Mouse (Mus musculus) kidney, postnatal 14 days (tissue): ENCODE data around the gene Capn10.

ENCODE experiments used
- DNase-seq: peaks from one replicate; pipeline ENCODE4 v3.0.0; 2022; ENCODE audit warnings: mixed read lengths

Gene Capn10

DNA sequence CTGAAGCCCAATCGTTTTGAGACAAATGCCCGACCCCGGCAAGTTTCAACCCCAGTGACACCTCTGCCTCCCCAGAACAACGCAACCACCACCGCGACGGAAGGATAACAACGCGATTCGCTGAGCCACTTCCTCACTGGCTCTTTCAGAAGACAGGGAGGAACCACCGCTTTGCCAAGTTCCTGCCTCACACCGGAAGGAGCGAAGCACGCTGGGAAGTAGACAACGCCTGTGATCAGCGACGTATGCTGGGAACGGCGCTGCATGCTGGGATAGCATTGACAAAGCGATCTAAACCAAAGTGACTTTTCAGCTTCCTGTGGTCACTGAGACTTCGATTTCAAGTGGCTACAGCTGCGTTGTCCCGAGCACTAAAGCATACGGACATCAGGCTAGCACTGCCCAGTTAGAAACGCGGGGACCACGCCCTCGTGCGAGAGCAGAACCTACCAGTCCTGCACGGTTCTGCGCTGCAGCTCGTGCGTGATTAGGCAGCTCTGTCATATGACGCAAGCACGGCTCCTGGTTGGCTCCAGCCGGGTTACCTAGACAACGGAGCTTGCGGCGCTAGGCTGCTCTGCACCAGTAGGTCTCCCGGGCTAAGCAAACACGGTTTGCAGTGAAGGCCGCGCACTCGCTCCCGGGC, at the start of gene Capn10:
TSS of gene Capn10 (plus strand) at position 195 of the 646 bp plus-strand sequence.
- peak; percentile 96 for DNase-seq

GRCm38 (mm10) chr1:92888901-92889655, 45.1 kb upstream of the Capn10 start:
- no peak for DNase-seq

DNA sequence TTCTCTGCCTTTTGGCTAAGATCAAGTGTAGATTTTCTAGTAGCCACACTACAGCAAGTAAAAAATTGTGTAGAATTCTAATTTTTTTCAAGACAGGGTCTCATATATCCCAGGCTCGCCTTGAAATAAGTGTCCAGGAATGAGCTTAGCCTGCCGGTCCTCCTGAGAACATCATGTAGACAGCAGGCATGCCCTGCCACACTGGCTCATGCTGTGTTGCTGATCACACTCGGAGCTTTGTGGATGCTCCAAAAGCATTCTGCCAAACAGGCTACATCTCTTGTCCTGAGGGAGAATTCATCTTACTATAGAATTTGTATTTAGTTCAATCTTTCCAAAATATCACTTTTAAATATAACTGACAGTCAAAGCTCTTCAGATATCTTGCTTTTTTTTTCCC, 41.4 kb upstream of the Capn10 start:
- no peak for DNase-seq

DNA sequence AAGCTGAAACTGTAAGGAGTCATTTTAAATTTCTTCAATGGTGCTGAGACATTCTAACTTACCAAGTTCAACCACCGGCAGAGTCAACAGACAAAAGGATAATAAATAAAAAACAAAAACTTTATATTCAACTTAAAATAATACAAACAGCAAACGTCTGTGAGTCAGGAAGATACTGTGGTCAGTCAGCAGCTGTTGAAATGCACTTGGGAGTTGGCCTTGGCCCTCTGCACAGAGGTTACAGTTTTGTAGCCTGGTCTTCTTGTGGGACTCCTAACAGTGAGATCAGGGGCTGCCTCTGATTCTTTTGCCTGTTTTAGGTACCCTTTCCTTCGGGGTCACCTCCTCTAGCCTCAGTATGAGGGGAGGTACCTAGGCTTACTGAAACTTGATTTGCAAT, 40.3 kb upstream of the Capn10 start:
- no peak for DNase-seq

GRCm38 (mm10) chr1:92895089-92895488, 39.1 kb upstream of the Capn10 start:
- peak; percentile 80 for DNase-seq

DNA sequence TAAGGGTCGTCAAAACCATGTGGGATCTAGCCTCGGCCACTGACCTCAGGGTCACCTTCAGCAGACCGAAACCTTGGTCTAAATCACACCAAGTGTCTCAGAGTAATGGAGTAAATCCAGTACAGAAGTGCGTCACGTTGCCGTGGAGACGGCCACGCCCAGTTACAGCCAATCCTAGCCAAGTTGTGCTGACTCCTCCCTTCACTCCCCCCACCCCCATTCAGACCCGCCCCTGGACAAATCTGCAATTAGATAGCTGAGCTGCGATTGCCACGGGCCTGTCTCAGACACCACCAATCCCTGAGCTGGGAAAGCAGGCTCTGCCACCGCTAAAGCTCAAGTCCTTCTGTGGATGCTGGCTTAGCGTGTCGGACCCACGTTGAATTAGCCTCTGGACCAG, 31.4 kb upstream of the Capn10 start, which contains the start of gene Ankmy1:
TSS of gene Ankmy1 (minus strand) at position 121 of the 400 bp plus-strand sequence.
- peak; percentile 80 for DNase-seq

- DNase-seq = no peak
Measured at GRCm38 (mm10) chr1:92903627-92904026, 30.5 kb upstream of the Capn10 start.

DNA sequence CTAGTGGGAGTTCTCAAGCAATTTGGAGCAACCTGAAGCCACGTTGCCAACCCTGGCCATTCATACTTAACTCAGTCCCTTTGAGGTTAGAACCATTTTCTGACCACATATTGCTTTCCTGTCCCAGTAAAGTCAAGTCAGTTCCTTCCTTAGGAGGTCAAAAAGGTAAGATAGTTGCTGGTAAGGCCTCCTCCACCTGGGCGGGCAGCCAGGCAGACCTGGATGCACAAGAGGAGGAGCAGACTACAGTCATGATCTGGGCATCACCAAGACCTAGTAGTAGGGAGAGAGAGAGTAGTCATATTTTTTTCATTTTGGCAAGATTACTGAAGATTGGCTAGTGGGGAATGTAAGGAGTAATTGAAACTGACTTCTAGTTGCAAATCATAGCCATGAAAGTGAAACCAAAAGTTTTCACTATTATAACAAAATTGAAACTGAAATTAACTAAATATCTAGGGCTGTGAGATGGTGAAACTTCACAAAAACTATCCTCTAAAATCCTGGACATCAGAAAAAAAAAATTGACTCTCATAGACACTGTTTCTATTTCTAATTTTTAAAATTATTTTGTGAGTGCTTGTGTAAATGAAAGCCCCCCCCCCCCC, 28.4 kb upstream of the Capn10 start:
- no peak for DNase-seq

DNA sequence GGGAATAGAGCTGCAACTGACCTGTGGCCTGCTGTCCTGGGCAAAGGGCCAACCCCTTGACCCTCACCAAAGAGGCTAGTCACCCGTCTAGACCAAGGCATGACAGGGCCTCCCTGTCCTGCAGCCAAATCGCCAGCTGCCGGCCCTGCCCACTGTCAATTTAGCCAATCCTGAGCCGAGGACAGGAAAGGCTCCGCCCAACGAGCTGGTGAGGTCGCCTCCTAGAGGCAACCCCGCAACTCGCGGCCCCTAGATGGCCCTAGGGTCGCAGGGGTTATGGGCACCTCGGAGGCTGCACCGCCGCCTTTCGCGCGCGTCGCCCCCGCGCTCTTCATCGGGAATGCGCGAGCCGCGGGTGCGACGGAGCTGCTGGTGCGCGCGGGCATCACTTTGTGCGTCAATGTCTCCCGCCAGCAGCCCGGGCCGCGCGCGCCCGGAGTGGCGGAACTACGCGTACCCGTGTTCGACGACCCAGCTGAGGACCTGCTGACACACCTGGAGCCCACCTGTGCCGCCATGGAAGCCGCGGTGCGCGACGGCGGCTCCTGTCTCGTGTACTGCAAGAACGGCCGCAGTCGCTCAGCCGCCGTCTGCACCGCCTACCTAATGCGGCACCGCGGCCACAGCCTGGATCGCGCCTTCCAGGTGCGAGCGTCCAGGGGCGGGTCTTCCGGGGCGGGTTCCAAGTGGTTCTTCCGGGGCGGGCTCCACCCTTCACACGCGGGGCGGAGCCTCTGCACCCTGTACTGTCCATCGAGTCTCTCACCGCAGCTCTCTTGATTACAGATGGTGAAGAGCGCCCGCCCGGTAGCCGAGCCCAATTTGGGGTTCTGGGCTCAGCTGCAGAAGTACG, 27.2 kb upstream of the Capn10 start, which contains the start of gene Dusp28:
TSS of gene Dusp28 (plus strand) at position 203 of the 853 bp plus-strand sequence.
- DNase-seq = peak; percentile 95

GRCm38 (mm10) chr1:92907632-92908360, 26.4 kb upstream of the Capn10 start:
- DNase-seq = no peak

DNA sequence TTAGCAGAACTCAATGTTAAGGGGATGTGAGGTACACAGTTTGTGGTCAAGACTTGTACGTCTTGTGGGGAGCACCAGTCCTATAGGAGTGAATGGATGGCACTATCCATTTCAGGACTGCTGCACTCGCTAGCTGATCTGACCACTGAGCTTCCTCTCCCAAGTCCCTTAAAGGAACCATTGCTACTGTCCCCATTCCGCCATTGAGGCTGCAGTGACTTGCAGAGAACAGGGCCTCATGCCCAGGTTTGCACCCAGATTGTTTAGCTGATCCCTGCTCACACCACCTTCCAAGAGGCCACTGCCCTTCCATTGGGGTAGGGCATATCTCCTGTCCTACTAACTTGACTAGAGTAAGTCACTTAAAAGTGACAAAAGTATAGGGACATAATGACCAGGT, 25.5 kb upstream of the Capn10 start:
- DNase-seq = no peak

DNA sequence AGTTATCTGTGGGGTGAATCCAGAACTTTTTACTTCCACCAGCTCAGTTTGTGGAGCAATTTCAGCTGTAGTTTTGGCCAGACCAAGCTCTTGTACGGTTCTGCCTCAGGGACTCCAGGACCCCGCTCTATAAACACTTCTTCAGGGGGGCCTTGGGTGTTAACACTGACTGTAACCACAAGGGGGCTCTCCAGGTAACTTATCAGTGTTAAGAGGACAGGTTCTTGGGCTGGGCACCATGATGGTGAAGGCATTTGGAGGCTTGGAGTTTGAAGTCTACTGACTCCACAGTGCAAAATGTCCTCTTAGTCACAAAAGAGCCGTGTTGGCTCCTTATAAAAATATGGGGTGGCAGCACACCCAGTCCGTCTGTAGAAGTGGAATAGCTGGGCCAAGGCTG, 25.1 kb upstream of the Capn10 start:
- no peak for DNase-seq

GRCm38 (mm10) chr1:92910239-92910885, 23.8 kb upstream of the Capn10 start, which contains the start of gene Rnpepl1:
Gene Rnpepl1 (plus strand): TSS chr1:92910783.
- peak; percentile 88 for DNase-seq

- peak; percentile 74 for DNase-seq
Measured at GRCm38 (mm10) chr1:92910925-92911720, 23.1 kb upstream of the Capn10 start.

GRCm38 (mm10) chr1:92911721-92912138, 22.4 kb upstream of the Capn10 start:
- no peak for DNase-seq

- no peak for DNase-seq
Measured at GRCm38 (mm10) chr1:92912286-92912685, 21.9 kb upstream of the Capn10 start.

- no peak for DNase-seq
Measured at GRCm38 (mm10) chr1:92914239-92914638, 19.9 kb upstream of the Capn10 start.

- no peak for DNase-seq
Measured at GRCm38 (mm10) chr1:92914993-92915392, 19.2 kb upstream of the Capn10 start.

DNA sequence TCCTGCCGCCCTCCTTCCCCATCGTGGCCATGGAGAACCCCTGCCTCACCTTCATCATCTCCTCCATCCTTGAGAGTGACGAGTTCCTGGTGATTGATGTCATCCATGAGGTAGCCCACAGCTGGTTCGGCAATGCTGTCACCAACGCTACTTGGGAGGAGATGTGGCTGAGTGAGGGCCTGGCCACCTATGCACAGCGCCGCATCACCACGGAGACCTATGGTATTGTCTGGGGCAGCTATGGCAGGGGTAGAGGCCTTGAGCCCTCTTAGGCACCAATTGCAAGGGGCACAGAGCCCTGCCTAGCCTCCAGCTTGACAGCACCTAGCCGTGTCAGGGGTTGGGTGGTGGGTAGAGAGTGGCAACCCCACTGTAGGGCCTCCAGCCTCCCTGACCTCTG, 17.5 kb upstream of the Capn10 start:
- no peak for DNase-seq

DNA sequence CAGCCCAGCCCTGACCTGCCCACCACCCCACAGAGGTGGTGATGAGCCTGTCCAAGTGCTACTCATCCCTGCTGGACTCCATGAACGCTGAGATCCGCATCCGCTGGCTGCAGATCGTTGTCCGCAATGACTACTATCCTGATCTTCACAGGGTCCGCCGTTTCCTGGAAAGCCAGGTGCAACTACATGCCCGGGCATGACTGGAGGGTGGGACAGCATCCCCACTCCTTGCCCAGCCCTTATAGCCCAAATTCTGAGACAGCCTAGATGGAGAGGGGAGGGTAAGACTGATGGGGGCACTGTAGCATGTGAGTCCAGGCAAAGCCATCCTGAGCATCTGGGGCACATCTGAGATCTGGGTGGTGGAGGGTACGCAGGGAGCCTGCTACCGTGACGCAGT, 15.0 kb upstream of the Capn10 start:
- no peak for DNase-seq

GRCm38 (mm10) chr1:92919775-92920174, 14.4 kb upstream of the Capn10 start:
- no peak for DNase-seq
